Mouse (Mus musculus) ES-E14 (cell line): Measurements from ENCODE around the gene Uvrag. TPM values are rescaled to one million over a fixed set of nuclear protein-coding genes. Genes with fewer than 3 reads are reported as not detected.

Experiments used
- DNase-seq: peaks from one replicate; pipeline ENCODE4 v3.0.0-alpha.2; 2013; ENCODE audit warnings: low read depth, low spot score
- H3K27ac ChIP-seq: 2 replicates; pipeline ENCODE4 v1.5.1; 2012; ENCODE audit warnings: low read depth, mild to moderate bottlenecking, low read length, moderate library complexity, mixed read lengths; ENCODE audit not compliant: poor library complexity, insufficient read depth, severe bottlenecking
- H3K36me3 ChIP-seq: 2 replicates; pipeline ENCODE4 v1.6.1; 2012; ENCODE audit warnings: mild to moderate bottlenecking, low read length, moderate library complexity, mixed read lengths; ENCODE audit not compliant: control insufficient read depth, poor library complexity, insufficient read depth, severe bottlenecking
- H3K4me1 ChIP-seq, 2 experiments: fragments of 150-350 bp in 1 of 2; sonication (generic) in 1 of 2; 2 replicates each; pipeline ENCODE4 v1.6.1; 2012; ENCODE audit warnings: low read length in 2 of 2, mild to moderate bottlenecking in 1 of 2, mixed read lengths in 1 of 2; ENCODE audit not compliant: control insufficient read depth in 2 of 2, insufficient read depth in 2 of 2, poor library complexity in 1 of 2
- H3K4me3 ChIP-seq, 2 experiments: fragments of 150-350 bp in 1 of 2; sonication (generic) in 1 of 2; 2 replicates each; pipeline ENCODE4 v1.5.1; 2012; ENCODE audit warnings: low read length in 2 of 2, low read depth in 1 of 2, mild to moderate bottlenecking in 1 of 2, mixed read lengths in 1 of 2; ENCODE audit not compliant: insufficient read depth in 1 of 2, poor library complexity in 1 of 2, severe bottlenecking in 1 of 2
- H3K9ac ChIP-seq: 2 replicates; pipeline ENCODE4 v1.6.1; 2012; ENCODE audit warnings: low read depth, mild to moderate bottlenecking, low read length, mixed read lengths; ENCODE audit not compliant: poor library complexity, insufficient read depth, severe bottlenecking
- H3K9me3 ChIP-seq: fragments of 150-350 bp; sonication (generic); 2 replicates; pipeline ENCODE4 v1.6.1; 2012; ENCODE audit warnings: low read depth, mild to moderate bottlenecking, low read length; ENCODE audit not compliant: control insufficient read depth, insufficient read depth
- CHD2 ChIP-seq: IDR thresholded peaks from 2 replicates; pipeline ENCODE4 v1.6.1; 2014; ENCODE audit warnings: mild to moderate bottlenecking, low read depth, low read length, inconsistent platforms
- HCFC1 ChIP-seq: IDR thresholded peaks from 2 replicates; pipeline ENCODE4 v1.6.1; 2012; ENCODE audit warnings: low read length, inconsistent platforms, borderline replicate concordance; ENCODE audit not compliant: insufficient read depth
- MAFK ChIP-seq: IDR thresholded peaks from 2 replicates; pipeline ENCODE4 v1.6.1; 2014; ENCODE audit warnings: mild to moderate bottlenecking, low read depth, low read length, inconsistent platforms; ENCODE audit not compliant: insufficient read depth
- ZC3H11A ChIP-seq: IDR thresholded peaks from 2 replicates; pipeline ENCODE4 v1.6.1; 2012; ENCODE audit warnings: low read depth, mild to moderate bottlenecking, inconsistent platforms, low read length, borderline replicate concordance
- ZNF384 ChIP-seq: IDR thresholded peaks from 2 replicates; pipeline ENCODE4 v1.6.1; 2012; ENCODE audit warnings: low read depth, low read length, inconsistent platforms
- in situ Hi-C, 2 experiments: fragments of 600-800 bp; cut with MboI; formaldehyde crosslinking; loops; one replicate each; pipeline ENCODE4 v1.15.1; 2025; ENCODE audit warnings: low sequenced_read_pairs in 2 of 2, inconsistent platforms in 1 of 2; ENCODE audit not compliant: unreplicated experiment in 2 of 2
- total RNA-seq: library from RNA; depleted of rRNA; stranded (reverse); fragments of 300-350 nt; gene quantifications from 2 replicates; pipeline ENCODE4 v1.2.3, GENCODE M21; 2012

The Uvrag gene
- total RNA-seq, 1 experiment, result 14.6 TPM

- Histone ChIP-seq H3K4me1 (peaks cover 3 to 11% of the 10 kb centered on the region in 2 experiments; a peak in 3 of 4 replicates), H3K36me3 (no peaks in the 10 kb centered on the region), H3K9ac (no peak overlapping the region), H3K9me3 (no peaks in the 10 kb centered on the region), H3K4me3 (no peak overlapping the region), H3K27ac (no peak overlapping the region)
- in situ Hi-C loops, result no loop called here
- TF ChIP-seq ZC3H11A, result no peak
- no peak for TF ChIP-seq ZNF384
- TF ChIP-seq MAFK, result no peak
- TF ChIP-seq HCFC1, result no peak
- TF ChIP-seq CHD2, result no peak
- DNase-seq, result no peak
These were observed 276.8 kb downstream of the Uvrag start for GRCm38 (mm10) chr7:98863969-98864718.

- in situ Hi-C loops, result no loop called here
- no peak for DNase-seq
- Histone ChIP-seq H3K4me3 (no peak overlapping the region), H3K27ac (no peak overlapping the region), H3K36me3 (no peaks in the 10 kb centered on the region), H3K9me3 (no peaks in the 10 kb centered on the region), H3K4me1 (peaks cover 0 to 4% of the 10 kb centered on the region in 2 experiments; a peak in 1 of 4 replicates), H3K9ac (no peak overlapping the region)
- TF ChIP-seq MAFK (no peak), CHD2 (no peak), HCFC1 (no peak), ZC3H11A (no peak), ZNF384 (no peak)
These were observed 277.9 kb downstream of the Uvrag start for GRCm38 (mm10) chr7:98862994-98863393.

- H3K4me1 ChIP-seq, result no peaks in the 10 kb centered on the region
- no peak for DNase-seq
- no peaks in the 10 kb centered on the region for H3K9me3 ChIP-seq
- no peak overlapping the region for H3K27ac ChIP-seq
- TF ChIP-seq MAFK (no peak), CHD2 (no peak), ZNF384 (no peak), HCFC1 (no peak), ZC3H11A (no peak)
- no peak overlapping the region for H3K9ac ChIP-seq
- in situ Hi-C loops, result no loop called here
- no peak overlapping the region for H3K4me3 ChIP-seq
- H3K36me3 ChIP-seq, result no peaks in the 10 kb centered on the region
These were observed 279.9 kb downstream of the Uvrag start for GRCm38 (mm10) chr7:98861002-98861401.

GRCm38 (mm10) chr7:98857094-98857493 lies 283.8 kb downstream of the Uvrag start:
- H3K27ac ChIP-seq, result no peak overlapping the region

GRCm38 (mm10) chr7:98856128-98856527 lies 284.8 kb downstream of the Uvrag start:
- DNase-seq, result no peak
- Histone ChIP-seq H3K9me3 (no peaks in the 10 kb centered on the region), H3K4me1 (no peaks in the 10 kb centered on the region; a peak in 1 of 4 replicates), H3K9ac (no peak overlapping the region), H3K4me3 (no peak overlapping the region), H3K36me3 (no peaks in the 10 kb centered on the region), H3K27ac (no peak overlapping the region)
- in situ Hi-C loops, result no loop called here
- TF ChIP-seq HCFC1 (no peak), MAFK (no peak), ZNF384 (no peak), CHD2 (no peak), ZC3H11A (no peak)

More at GRCm38 (mm10) chr7:98857094-98857493, 283.8 kb downstream of the Uvrag start:
- H3K9ac ChIP-seq, result no peak overlapping the region
- no peaks in the 10 kb centered on the region for H3K36me3 ChIP-seq
- DNase-seq, result no peak
- H3K9me3 ChIP-seq, result no peaks in the 10 kb centered on the region
- no peak for TF ChIP-seq ZNF384
- no peak for TF ChIP-seq HCFC1
- no peak for TF ChIP-seq CHD2
- no peak for TF ChIP-seq MAFK
- no peak for TF ChIP-seq ZC3H11A
- in situ Hi-C loops, result no loop called here
- H3K4me1 ChIP-seq, result no peaks in the 10 kb centered on the region; a peak in 1 of 4 replicates
- no peak overlapping the region for H3K4me3 ChIP-seq
